Mouse (Mus musculus) ovary, postnatal 36 days (tissue): ENCODE data around the gene Fbxo7.
"Not testable (repeated sequence)": the region's sequence is repeated elsewhere in the genome, so short reads cannot be mapped to it uniquely, and the experiment has no call there.

Experiments
- DNase-seq: peaks from one replicate; pipeline ENCODE4 v3.0.0; 2022; ENCODE audit warnings: low spot score, mixed read lengths

Fbxo7 gene

DNA sequence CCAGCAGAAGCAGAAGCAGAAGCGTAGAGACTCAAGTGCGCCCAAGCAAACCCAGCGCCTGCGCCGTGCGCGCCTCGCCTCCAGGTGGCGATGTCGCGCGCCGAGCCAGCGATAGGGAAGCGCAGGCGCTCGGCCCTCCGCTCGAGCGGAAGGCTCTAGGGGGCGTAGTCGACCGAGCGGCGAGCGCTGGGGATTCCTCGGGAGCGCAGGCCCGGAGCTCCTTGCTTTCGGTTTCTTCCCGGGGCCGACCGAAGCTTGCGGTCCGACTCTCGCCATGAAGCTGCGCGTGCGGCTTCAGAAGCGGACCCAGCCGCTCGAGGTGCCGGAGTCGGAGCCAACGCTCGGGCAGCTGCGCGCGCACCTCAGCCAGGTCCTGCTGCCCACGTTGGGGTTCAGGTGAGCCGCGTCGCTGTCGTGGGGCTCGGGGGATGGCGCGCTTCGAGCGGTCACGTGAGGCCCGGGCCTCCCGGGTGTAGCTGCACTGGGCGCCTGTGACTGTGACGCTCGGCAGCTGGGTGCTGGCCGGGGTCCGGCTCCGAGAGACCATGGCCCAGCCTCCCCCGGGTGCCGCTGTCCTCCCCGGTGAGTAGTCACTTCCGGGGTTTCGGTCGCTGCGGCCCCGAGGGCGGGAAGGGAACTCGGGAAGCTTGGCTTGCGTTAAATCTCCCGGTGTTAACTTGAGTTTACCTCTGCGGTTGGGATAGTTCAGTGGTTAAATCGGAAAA is at the start of gene Fbxo7:
TSS of gene Fbxo7 (plus strand) at position 224 of the 725 bp plus-strand sequence.
- DNase-seq: peak; percentile 89

DNA sequence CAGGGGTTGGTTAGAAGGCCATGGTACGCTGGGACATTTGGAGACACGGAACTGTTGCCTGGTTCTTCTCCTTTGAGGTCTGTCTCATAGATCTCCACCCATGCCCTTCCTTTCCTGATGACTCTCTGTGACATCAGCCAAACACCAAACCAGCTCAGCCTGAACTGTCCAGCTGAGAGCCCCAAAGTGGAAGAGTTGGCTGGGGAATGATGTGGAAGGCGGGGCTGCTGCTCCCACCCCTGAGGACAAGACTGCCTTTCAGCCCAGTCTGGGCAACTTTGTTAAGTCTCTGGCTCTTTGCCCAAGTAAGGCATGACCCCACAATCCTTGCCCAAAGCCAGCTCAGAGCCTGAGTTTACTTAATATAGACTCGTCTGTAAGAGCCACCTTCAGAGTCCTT is 48.9 kb upstream of the Fbxo7 start:
- no peak for DNase-seq

DNA sequence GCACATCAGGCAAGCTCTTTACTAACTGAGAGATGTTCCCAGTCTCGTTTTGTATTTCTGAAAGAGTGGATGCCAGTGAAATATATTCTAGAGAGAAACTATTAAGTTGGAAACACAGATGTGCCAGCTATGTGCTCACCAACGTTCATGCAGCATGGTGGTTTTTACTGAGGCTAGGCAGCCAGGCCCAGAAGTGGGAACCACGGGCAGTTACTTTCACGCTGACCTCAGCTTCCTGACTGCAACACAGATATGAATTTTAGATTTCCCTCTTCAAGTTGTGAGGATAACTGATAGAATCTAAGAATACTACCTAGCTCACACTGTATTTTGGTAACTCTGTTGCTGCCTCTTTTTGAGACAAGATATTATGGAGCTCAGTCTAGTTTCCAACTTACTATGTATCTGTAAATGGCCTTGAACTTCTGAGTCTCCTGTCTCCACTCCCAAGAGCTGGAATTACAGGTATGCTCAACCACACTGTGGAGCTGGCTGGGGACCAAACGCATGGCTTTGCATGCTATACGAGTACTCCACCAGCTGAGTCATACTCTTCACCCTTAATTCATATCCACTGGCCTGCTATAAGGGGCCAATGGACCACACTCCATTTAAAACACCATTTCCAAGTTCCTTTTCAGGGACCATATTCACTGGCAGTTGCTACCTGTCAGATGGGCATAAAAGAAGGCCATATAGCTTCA is 32.2 kb upstream of the Fbxo7 start:
- DNase-seq: no peak

DNA sequence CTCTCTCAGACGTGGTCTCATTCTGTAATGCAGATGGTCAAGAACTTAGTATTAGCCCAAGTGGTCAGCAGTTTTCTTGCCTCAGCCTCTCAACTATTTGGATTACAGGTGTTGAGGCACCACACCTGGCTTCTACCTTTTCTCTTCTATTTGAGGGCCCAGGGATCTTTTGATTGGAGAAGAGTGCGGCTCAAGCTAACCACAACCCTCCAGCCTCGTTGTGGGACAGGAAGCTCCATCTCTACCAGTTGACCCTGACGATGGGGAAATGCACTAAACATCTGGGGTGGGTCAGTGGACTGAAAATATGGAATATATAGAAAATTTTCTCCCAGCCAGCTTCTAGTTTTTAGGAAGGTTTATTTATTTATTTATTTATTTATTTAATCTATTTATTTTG is 29.4 kb upstream of the Fbxo7 start:
- no peak for DNase-seq

GRCm38 (mm10) chr10:85993836-85994235 is 27.9 kb upstream of the Fbxo7 start:
- DNase-seq: no peak

DNA sequence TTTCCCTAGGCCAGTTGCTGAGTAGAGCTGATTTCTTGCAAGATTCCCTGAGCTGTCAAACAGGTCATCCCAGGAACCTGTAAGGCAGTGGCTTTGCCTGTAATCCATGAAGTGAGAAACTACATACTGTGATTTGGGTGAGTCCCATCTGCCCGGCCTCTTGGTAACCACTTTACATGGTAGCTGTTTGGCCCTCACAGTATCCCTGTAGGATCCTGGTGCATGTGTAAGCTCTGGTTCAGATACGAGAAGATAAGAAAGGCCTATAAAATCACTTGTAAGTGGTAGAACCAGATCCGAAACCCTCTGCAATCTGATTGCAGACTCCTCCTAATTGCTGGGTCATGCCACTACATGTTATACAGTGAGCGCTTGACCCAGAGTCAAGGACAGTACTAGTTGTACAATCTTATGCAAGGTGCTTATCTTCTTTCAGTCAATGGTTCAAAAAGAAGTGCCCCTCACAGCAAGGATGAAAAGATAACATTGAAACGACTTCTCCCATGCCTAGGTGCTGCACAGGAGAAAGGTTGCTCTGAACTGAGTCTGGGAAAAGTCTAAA is 27.1 kb upstream of the Fbxo7 start:
- DNase-seq: no peak

- no peak for DNase-seq
Measured at GRCm38 (mm10) chr10:86000447-86000846, 21.3 kb upstream of the Fbxo7 start.

DNA sequence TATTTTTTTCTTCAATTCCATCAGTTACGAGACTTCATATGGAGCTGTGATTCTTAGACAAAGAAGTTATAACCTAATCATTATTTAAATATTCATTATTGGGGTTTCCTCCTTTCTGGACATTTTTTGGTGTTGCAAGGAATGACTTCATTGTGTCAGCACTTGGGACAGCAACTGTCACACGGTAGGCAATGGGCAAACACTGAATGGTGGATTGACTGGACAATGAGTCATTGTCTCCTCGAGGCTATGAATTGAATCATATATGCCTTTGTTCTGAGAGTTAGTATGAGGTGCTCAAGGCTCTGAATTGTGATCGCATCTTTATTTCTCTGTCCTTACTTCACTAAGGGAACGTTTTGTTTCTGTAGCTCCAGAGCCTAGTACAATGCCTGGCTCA is 15.3 kb upstream of the Fbxo7 start:
- no peak for DNase-seq

DNA sequence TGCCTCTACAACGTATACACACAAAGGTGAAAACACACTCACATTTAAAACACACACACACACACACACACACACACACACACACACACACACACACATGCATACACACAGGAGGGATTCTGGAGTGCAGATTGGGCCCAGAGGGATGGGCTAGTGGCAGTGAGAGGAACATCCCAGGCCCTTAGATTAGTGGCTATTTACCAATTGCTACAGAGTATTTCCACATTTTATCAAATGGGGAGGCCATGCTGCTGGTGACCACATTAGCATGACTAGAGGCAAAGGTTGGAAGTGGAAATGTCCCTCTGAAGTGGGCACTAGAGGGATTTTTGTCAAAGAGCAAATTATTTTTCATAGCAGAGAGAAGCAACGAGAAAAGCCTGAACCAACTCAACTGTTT is 12.1 kb upstream of the Fbxo7 start:
- DNase-seq: no peak

GRCm38 (mm10) chr10:86010636-86011035 is 11.1 kb upstream of the Fbxo7 start:
- DNase-seq: no peak

GRCm38 (mm10) chr10:86011172-86011571 is 10.6 kb upstream of the Fbxo7 start:
- DNase-seq: no peak

DNA sequence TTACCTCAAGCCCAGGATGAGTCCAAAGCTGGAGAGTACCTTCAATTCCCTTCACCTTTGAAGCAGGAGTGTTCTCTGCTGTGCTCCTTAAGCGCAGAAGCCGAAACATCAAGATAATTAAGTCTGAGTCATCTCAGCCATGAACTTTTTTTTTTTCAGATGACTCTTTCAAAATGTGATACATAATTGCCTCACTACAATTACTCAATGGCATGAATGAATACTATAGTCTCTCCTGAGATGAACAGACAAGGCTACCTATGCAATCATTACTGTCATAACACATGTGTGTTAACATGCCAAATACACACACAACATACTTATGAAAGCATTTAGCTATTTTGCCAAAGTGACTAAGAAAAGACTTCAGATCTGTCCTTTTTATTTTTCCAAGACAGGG is 10.0 kb upstream of the Fbxo7 start, which contains the start of gene Bpifc:
TSS of gene Bpifc (minus strand) at position 115 of the 400 bp plus-strand sequence.
- no peak for DNase-seq

DNA sequence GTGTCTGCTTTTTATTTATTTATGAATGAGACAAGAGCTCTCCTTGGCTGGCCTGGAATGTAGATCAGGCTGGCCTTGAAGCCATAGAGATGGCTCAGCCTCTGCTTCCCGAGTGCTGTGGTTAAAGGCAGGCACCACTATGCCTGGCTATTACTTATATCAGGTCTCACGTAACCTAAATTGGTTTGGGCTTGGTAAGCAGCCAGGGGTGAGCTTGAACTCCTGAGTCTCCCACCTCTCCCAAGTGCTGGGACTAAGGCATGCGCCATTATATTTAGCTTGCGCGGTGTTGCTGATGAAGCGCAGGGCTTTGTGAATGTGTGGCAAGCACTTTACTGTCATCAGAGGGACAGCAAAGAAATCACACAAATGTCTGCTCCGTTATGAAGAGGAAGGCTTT is 4.0 kb upstream of the Fbxo7 start:
- DNase-seq: no peak

DNA sequence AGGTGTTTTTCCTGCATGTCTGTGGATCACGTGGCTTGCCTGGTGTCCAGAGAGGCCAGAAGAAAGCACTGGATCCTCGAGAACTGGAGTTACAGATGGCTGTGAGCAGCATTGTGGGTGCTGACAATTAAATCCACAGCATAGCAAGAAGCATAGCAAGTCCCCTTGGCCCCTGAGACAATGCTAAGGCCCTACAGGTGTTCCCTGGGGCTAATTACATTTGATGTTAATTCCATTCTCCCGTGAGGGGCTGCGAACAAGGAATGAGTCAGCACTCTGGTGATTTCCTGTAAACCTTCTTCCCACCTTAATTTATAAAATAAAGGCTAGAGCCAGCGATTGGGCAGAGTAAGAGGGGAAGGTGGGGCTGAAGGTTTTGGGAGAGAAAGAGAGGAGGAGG is 3.0 kb upstream of the Fbxo7 start:
- DNase-seq: no peak

- no peak for DNase-seq
Measured at GRCm38 (mm10) chr10:86021408-86021748, 394 bp upstream of the Fbxo7 start.

DNA sequence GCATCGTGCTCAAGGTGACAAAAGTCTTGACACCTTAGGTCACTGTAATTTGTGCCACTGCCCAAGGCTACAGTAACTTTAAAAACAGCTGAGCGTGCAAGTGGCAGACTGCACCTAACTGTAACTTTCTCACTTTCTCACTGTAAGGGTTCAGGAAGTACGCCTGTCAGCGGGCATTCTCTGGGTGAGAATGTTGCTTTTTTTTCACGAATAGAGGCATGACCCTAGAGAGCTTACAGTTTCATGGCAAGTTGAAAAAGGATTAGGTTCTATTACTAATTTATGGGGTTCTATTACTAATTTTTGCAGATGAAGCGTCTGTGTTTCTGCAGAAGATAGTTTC is 673 bp downstream of the Fbxo7 start:
- no peak for DNase-seq

GRCm38 (mm10) chr10:86023149-86023548 is 1.4 kb downstream of the Fbxo7 start:
- DNase-seq: no peak

DNA sequence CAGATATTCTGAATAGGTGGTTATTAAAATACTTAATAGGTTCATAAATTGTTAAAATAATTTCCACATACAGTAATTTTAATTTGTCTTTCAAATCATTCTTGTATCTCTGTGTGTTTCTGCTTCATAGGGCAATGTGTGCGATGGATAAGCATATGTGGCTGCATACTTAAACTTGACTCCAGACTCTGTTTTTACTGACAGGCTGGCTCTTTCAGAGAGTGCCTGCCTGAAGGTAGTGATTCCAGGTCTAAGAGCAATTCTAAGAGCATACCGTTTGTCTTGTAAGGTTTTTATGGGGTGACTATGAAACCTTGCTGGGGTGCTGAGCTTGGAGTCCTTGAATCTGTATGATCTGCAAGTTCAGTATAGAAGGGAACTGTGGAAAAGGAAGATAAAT is 4.1 kb downstream of the Fbxo7 start:
- DNase-seq: no peak

DNA sequence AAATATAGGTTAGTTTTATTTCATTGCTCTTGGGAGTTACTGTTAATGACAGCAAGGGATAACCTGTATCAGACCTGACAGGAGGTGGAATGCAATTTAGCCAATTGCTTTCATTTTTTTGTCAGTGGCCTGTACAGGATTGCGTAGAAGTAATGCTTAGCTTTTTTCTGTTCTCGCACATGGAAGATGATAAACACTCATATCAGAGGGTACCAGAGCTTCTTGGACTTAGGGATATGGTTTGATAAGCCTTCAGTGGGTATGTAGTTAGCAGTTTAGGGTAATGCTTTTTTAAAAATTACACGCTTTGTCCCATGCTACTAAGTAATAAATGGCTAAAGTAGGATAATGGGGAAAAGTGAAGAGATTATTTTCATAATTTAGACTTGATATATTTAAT is 4.6 kb downstream of the Fbxo7 start:
- no peak for DNase-seq

DNA sequence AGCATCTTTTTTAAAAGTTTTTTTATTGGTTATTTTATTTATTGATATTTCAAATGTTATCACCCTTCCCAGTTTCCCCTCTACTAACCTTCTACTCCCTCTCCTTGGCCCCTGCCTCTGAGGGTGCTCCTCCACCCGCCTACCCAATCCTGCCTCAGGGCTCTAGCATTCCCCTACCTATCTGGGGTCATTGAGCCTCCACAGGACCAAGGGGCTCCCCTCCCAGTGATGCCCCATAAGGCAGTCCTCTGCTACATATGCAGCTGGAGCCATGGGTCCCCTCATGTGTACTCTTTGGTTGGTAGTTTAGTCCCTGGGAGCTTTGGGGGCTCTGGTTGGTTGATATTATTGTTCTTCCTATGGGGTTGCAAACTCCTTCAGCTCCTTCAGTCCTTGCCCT is 5.0 kb downstream of the Fbxo7 start:
- DNase-seq: not testable (repeated sequence)

DNA sequence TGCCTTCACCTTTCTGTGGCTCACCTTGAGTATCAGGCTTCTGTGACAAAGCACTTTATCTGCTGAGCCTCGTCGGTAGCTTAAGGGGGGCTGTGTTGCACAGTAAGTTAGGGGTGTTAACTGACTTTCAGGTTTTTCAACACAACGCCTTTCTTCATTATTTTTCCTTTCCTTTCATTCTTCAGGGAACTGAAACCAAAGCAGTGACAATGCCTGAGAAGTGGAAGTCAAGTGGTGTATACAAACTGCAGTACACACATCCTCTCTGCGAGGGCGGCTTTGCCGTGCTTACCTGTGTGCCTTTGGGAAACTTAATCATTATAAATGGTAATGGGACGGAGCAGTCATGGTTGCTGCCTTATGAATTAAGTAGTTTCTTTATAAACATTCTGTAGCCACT is 9.0 kb downstream of the Fbxo7 start:
- DNase-seq: no peak

GRCm38 (mm10) chr10:86032517-86032916 is 10.7 kb downstream of the Fbxo7 start:
- DNase-seq: no peak

- DNase-seq: no peak
Measured at GRCm38 (mm10) chr10:86034007-86034728, 12.4 kb downstream of the Fbxo7 start.
